Mouse (Mus musculus) CD4-positive, CD25-positive, alpha-beta regulatory T cell, adult 4 months (primary cell): ENCODE measurements around the gene Agtrap. TPM values are rescaled to one million over a fixed set of nuclear protein-coding genes. Genes with fewer than 3 reads are reported as not detected.
"Not testable (repeated sequence)": the region's sequence is repeated elsewhere in the genome, so short reads cannot be mapped to it uniquely, and the experiment has no call there.

Experiments used
- ATAC-seq: one replicate; pipeline ENCODE4 v1.8.0; 2017
- polyA plus RNA-seq, 2 experiments: library from polyadenylated mRNA; unstranded; fragments of 100-300 nt; shearing (Covaris generic); gene quantifications; one replicate each; pipeline ENCODE4 v1.2.1; 2017

The Agtrap gene
- polyA plus RNA-seq, 2 experiments from 2014 or later = 19.0 to 20.0 TPM

GRCm38 (mm10) chr4:148046450-148047031 is 41.3 kb downstream of the Agtrap start:
- no peak for ATAC-seq

- ATAC-seq = no peak
Observed at GRCm38 (mm10) chr4:148044113-148044512, 43.7 kb downstream of the Agtrap start.

GRCm38 (mm10) chr4:148043327-148043726 is 44.5 kb downstream of the Agtrap start:
- not testable (repeated sequence) for ATAC-seq

GRCm38 (mm10) chr4:148041611-148042191 is 46.1 kb downstream of the Agtrap start:
- ATAC-seq = peak; percentile 8

GRCm38 (mm10) chr4:148040933-148041610 is 46.8 kb downstream of the Agtrap start:
- no peak for ATAC-seq

DNA sequence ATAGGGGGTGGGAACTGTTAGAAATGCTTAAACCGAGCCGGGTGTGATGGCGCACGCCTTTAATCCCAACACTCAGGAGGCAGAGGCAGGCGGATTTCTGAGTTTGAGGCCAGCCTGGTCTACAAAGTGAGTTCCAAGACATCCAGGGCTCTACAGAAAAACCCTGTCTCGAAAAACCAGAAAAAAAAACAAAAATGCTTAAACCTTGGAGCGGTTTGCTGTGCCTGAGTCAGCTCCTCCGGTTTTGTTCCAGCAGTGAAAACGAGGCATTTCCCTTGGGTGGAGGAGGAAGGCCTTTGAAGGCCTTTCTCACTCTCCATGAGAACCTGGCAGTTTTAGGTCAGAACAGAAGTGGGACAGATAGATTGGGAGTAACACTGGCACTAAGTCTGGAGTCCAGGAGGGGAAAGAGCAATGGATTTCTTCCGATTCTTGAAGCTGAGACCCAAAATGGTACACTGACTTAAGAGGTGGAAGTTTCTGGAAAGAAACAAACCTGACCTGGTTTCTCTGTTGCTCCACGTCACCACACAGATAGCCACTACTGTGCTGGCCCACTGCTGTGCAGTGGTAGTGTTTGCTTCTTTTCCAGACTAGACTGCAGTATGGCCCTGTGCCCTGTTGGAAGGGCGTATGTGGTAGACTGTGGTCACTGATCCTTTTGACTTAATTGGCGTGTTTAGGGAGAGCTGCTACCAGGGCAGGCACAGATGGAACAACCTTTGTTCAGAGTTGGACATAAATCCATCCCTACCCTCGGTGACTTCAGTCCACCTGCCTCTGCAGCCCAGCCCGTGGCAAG is 47.6 kb downstream of the Agtrap start:
- ATAC-seq = no peak

GRCm38 (mm10) chr4:148039254-148040028 is 48.4 kb downstream of the Agtrap start:
- no peak for ATAC-seq

DNA sequence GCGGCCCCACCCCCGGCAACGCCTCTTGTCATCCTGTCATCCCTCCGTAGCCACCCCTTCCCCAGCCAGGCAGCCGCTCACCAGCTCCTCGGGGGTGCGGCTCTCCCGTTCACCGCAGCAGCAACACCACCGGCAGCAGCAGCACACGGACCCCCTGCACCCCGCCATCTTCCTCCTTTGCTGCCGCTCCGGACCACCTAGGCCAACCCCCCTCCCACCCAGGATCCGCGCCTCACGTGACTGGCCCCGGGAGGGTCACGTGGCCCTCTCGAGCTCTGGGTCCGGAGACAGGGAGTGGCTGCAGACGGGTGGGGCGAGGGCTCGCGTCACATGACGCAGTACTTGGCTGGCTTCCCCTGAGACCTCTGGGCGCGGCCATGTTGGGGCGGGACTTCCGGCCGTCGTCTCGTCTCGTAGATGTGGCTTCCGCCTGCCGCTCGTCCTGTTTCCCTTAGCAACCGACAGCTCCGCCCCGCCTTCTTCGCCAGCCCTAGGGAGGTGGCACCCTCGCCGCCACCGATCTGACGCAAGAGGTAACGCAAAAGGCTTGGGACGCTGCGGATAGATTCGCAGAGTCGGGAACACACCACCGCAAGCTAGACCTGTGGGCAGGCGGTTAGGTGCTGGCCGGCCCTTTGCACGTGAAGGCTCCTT is 49.1 kb downstream of the Agtrap start, which contains the start of the genes Clcn6 and Mthfr:
Gene Clcn6 (minus strand): TSS at position 222 of the 654 bp plus-strand sequence.
Gene Mthfr (plus strand): TSS at position 478 of the 654 bp plus-strand sequence.
- ATAC-seq = peak; percentile 88

- no peak for ATAC-seq
Observed at GRCm38 (mm10) chr4:148038079-148038599, 49.7 kb downstream of the Agtrap start.

- no peak for ATAC-seq
Observed at GRCm38 (mm10) chr4:148035440-148035839, 52.4 kb downstream of the Agtrap start.

GRCm38 (mm10) chr4:148033858-148034410 is 53.9 kb downstream of the Agtrap start:
- ATAC-seq = peak; percentile 53

DNA sequence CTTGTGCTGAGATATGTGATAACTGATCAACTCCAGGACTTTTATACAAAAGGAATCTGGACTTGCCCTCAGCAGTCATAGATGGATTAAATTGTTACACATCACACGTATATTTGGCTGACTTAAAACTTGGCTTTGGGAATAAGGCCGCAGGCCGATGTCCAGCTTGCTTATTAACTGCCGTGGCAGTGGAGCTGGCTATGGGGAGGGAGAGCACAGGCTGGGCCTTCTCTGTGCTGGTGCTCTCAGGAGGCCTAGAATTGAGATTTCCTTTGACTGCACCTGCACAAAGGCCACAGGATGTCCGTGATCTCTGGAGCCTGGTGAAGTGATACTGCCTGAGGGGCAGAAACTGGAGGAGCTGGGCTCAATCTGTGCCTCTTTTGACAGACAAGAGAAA is 57.3 kb downstream of the Agtrap start:
- no peak for ATAC-seq

DNA sequence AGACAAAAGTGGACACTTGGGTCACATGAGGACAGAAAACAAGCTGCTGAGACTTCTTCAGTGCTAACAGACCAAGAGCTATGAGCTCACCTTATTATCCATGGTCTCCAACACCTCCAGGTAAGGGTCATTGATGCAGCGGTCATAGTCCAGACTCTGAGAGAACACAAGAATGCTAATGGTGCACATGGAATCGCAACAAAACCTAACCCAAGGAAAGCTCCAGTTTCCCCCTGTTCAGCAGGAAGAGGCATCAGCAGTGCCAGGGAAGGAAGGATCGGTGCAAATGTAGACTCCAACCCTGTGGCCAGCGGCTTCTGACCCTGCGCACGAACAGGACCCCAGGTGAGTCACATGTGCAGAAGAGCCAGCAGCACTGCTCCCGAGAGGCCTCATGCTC is 58.5 kb downstream of the Agtrap start:
- no peak for ATAC-seq

Other genes with a start within 250 kb of the Agtrap start
- 1 to 10 TPM; 3.3 to 7.0 TPM for gene Zfp933, start 239.7 kb downstream of the Agtrap start, polyA plus RNA-seq
- gene Miip, start 219.2 kb downstream of the Agtrap start, polyA plus RNA-seq = 100 to 1,000 TPM in 1 of 2 experiments, 10 to 100 TPM in 1; 92.5 to 151 TPM
- 1 to 10 TPM; 2.1 to 3.8 TPM for gene Fv1, start 219.1 kb downstream of the Agtrap start, polyA plus RNA-seq
- 10 to 100 TPM; 19.5 to 31.9 TPM for gene Mfn2, start 183.3 kb downstream of the Agtrap start, polyA plus RNA-seq
- 1 to 10 TPM; 5.2 to 8.7 TPM for gene Plod1, start 151.3 kb downstream of the Agtrap start, polyA plus RNA-seq
- gene 2510039O18Rik, start 147.1 kb downstream of the Agtrap start, polyA plus RNA-seq = 1 to 10 TPM; 8.3 to 9.4 TPM
- gene Nppb, start 102.2 kb downstream of the Agtrap start, polyA plus RNA-seq = not detected
- not detected for gene Nppa, start 87.3 kb downstream of the Agtrap start, polyA plus RNA-seq
- gene Clcn6, start 49.2 kb downstream of the Agtrap start, polyA plus RNA-seq = 1 to 10 TPM; 4.2 to 5.5 TPM
- gene Mthfr, start 49.0 kb downstream of the Agtrap start, polyA plus RNA-seq = 10 to 100 TPM in 1 of 2 experiments, 1 to 10 TPM in 1; 6.8 to 23.1 TPM
- 10 to 100 TPM; 35.8 to 41.2 TPM for gene Mad2l2, start 42.4 kb upstream of the Agtrap start, polyA plus RNA-seq
- not detected for gene Draxin, start 42.7 kb upstream of the Agtrap start, polyA plus RNA-seq
- 10 to 100 TPM; 44.1 to 56.6 TPM for gene Fbxo6, start 64.1 kb upstream of the Agtrap start, polyA plus RNA-seq
- gene Fbxo44, start 72.5 kb upstream of the Agtrap start, polyA plus RNA-seq = 1 to 10 TPM; 2.2 to 2.6 TPM
- gene Fbxo2, start 72.6 kb upstream of the Agtrap start, polyA plus RNA-seq = not detected
- gene Disp3, start 199.9 kb upstream of the Agtrap start, polyA plus RNA-seq = not detected